ENCODE assay signal across 8 mouse cellular contexts in the genomic region with DNA sequence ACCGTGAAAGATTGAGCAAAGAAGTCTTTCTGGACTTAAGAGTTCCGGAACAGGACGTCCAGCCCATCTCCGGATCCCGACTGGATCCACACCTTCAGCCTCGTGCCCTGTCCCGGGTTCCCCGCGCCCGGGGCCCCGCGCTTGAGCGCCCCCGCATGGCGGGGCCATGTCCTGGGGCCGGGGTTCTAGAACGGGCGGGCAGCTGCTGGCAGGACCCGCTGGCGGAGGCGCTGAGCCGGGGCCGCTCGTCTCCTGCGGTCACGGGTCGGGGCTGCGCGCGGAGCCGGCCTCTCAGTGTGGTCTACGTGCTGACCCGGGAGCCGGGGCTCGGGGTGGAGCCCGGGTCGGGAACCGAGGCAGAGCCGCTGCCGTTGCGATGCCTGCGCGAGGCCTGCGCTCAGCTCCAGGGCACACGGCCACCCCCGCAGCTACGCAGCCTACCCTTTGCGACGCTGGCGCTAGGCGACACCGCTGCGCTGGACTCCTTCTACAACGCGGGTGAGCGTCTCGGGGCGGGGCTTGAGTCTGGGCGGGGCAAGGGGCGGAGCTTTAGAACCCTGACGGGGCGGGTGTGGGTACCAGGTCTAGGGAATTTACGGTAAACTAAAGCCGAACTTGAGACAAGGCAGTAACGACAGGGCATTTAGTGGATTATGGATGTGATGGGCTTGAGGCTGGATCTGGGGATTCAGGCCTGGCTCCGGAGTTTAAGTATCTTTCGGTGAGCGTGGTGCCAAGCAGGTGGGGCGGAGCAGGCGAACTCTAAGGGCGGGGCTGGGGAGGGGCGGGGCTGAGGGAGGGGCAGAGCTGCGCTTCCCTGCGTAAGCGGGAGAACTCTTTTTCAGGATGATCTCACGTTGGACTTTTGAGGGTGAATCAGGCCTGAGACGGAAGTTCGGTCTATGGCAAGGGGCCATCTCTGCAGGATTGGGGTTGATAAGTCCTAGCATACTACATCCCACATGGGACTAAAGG. TPM values are rescaled to one million over a fixed set of nuclear protein-coding genes. Genes with fewer than 3 reads are reported as not detected.
DNase-seq lines count a peak whose midpoint lies in the region; ATAC-seq and TF ChIP-seq lines count a peak whose summit lies in the region.

No protein-coding gene starts in this region.

- in situ Hi-C loops in ES-E14 (cut with MboI; ENCODE audit: low sequenced_read_pairs in 2 of 2, unreplicated experiment in 2 of 2), result no loop called here

- peaks cover 0 to 6% of the 10 kb centered on the region in 2 experiments; a peak in 1 of 4 replicates for H3K4me1 ChIP-seq in ES-E14 (ENCODE audit: control insufficient read depth in 2 of 2, insufficient read depth in 2 of 2, low read length in 2 of 2, poor library complexity in 1 of 2)
- no peaks in the 10 kb centered on the region for H3K4me1 ChIP-seq in forebrain, embryonic 14.5 days (ENCODE audit: control insufficient read depth, insufficient read depth, low read length)
- peaks cover 35% of the 10 kb centered on the region for H3K4me1 ChIP-seq in liver, postnatal 0 days (ENCODE audit: insufficient read depth)
- H3K4me1 ChIP-seq in neural tube, embryonic 13.5 days (replicated peaks), result peaks cover 10% of the 10 kb centered on the region

- ATAC-seq in forebrain, embryonic 14.5 days, result peak; percentile 94
- ATAC-seq in liver, postnatal 0 days, result peak; percentile 79
- ATAC-seq in neural tube, embryonic 13.5 days (ENCODE audit: low read depth), result peak; percentile 89

- peak overlapping the region; percentile 76 for H3K4me2 ChIP-seq in forebrain, embryonic 14.5 days (ENCODE audit: low read length)
- H3K4me2 ChIP-seq in liver, postnatal 0 days (ENCODE audit: low read depth, low read length), result peak overlapping the region; percentile 99
- peak overlapping the region; percentile 79 for H3K4me2 ChIP-seq in neural tube, embryonic 13.5 days

- peaks cover 42% of the 10 kb centered on the region for H3K27me3 ChIP-seq in forebrain, embryonic 14.5 days (replicated peaks; ENCODE audit: control insufficient read depth, insufficient read depth, low read length)
- H3K27me3 ChIP-seq in liver, postnatal 0 days (ENCODE audit: insufficient read depth, low read length), result peaks cover 6% of the 10 kb centered on the region
- peaks cover 62% of the 10 kb centered on the region for H3K27me3 ChIP-seq in neural tube, embryonic 13.5 days

- peak; percentile 35; the same call in 1 of the 2 replicates for TF ChIP-seq CTCF in liver, postnatal 0 days (IDR thresholded peaks at IDR 0.05; ENCODE audit: low read depth)

- no peaks in the 10 kb centered on the region for H3K36me3 ChIP-seq in ES-E14 (ENCODE audit: control insufficient read depth, insufficient read depth, low read length, poor library complexity, severe bottlenecking)
- H3K36me3 ChIP-seq in forebrain, embryonic 14.5 days (ENCODE audit: control insufficient read depth, insufficient read depth, low read length), result no peaks in the 10 kb centered on the region
- H3K36me3 ChIP-seq in liver, postnatal 0 days (replicated peaks; ENCODE audit: insufficient read depth, low read length), result peaks cover 11% of the 10 kb centered on the region; the same call in 1 of the 2 replicates
- no peaks in the 10 kb centered on the region for H3K36me3 ChIP-seq in neural tube, embryonic 13.5 days

- H3K9ac ChIP-seq in ES-E14 (ENCODE audit: insufficient read depth, low read depth, low read length, poor library complexity, severe bottlenecking), result peak overlapping the region; percentile 83
- peak overlapping the region; percentile 59 for H3K9ac ChIP-seq in forebrain, embryonic 14.5 days (ENCODE audit: low read length)
- H3K9ac ChIP-seq in liver, postnatal 0 days (replicated peaks), result peak overlapping the region; percentile 91
- H3K9ac ChIP-seq in neural tube, embryonic 13.5 days, result peak overlapping the region; percentile 68

- DNase-seq in ES-E14 (ENCODE audit: low read depth, low spot score), result peak; percentile 76
- peak; percentile 80 for DNase-seq in cerebellum, adult 11 months
- DNase-seq in forebrain, embryonic 14.5 days (ENCODE audit: low spot score), result peak; percentile 84
- peak; percentile 92 to 93 for DNase-seq in heart, postnatal 14 days
- peak; percentile 88 for DNase-seq in layer of hippocampus, adult 11-12 months (ENCODE audit: low spot score)
- peak; percentile 95 for DNase-seq in liver, postnatal 0 days
- peak; percentile 78 for DNase-seq in telencephalon, adult 2 months (ENCODE audit: low read depth, low spot score)

- WGBS in forebrain, embryonic 14.5 days, result under 1% methylated on average over 77 of the region's 78 CpGs
- WGBS in liver, postnatal 0 days (ENCODE audit: insufficient replicate concordance), result under 1% methylated on average over 73 of the region's 78 CpGs
- WGBS in neural tube, embryonic 13.5 days, result under 1% methylated on average over 78 of the region's 78 CpGs

- no peaks in the 10 kb centered on the region for H3K9me3 ChIP-seq in ES-E14 (ENCODE audit: control insufficient read depth, insufficient read depth, low read depth, low read length)
- no peaks in the 10 kb centered on the region for H3K9me3 ChIP-seq in forebrain, embryonic 14.5 days (replicated peaks; ENCODE audit: control insufficient read depth, low read length)
- H3K9me3 ChIP-seq in liver, postnatal 0 days (ENCODE audit: low read length), result no peaks in the 10 kb centered on the region
- H3K9me3 ChIP-seq in neural tube, embryonic 13.5 days, result no peaks in the 10 kb centered on the region

- TF ChIP-seq EP300 in liver, postnatal 0 days (IDR thresholded peaks at IDR 0.05; ENCODE audit: low read depth), result no peak

- H3K4me3 ChIP-seq in ES-E14 (ENCODE audit: insufficient read depth in 1 of 2, low read depth in 1 of 2, low read length in 2 of 2, poor library complexity in 1 of 2, severe bottlenecking in 1 of 2), result peak overlapping the region; percentile 79 to 85
- peak overlapping the region; percentile 46 for H3K4me3 ChIP-seq in forebrain, embryonic 14.5 days (ENCODE audit: low read depth, low read length)
- peak overlapping the region; percentile 81 for H3K4me3 ChIP-seq in liver, postnatal 0 days (ENCODE audit: low read depth, low read length)
- peak overlapping the region; percentile 53 for H3K4me3 ChIP-seq in neural tube, embryonic 13.5 days

- intact Hi-C loops in heart, postnatal 14 days (cut with DNase I), result no loop called here

- H3K27ac ChIP-seq in ES-E14 (ENCODE audit: insufficient read depth, low read depth, low read length, poor library complexity, severe bottlenecking), result no peak overlapping the region
- H3K27ac ChIP-seq in forebrain, embryonic 14.5 days (ENCODE audit: low read depth, low read length), result no peak overlapping the region
- peak overlapping the region; percentile 99 for H3K27ac ChIP-seq in liver, postnatal 0 days (ENCODE audit: low read depth)
- H3K27ac ChIP-seq in neural tube, embryonic 13.5 days (replicated peaks), result no peak overlapping the region

TF ChIP-seq in ES-E14, 5 proteins besides CTCF, POLR2A, EP300 and RAD21:
- TF ChIP-seq ZNF384 (IDR thresholded peaks at IDR 0.05; ENCODE audit: low read depth, low read length), result no peak
- no peak for TF ChIP-seq CHD2 (IDR thresholded peaks at IDR 0.05; ENCODE audit: low read depth, low read length)
- no peak for TF ChIP-seq ZC3H11A (IDR thresholded peaks at IDR 0.05; ENCODE audit: borderline replicate concordance, low read depth, low read length)
- TF ChIP-seq MAFK (IDR thresholded peaks at IDR 0.05; ENCODE audit: insufficient read depth, low read depth, low read length), result no peak
- TF ChIP-seq HCFC1 (IDR thresholded peaks at IDR 0.05; ENCODE audit: borderline replicate concordance, insufficient read depth, low read length), result 0 out of 2 replicates have a peak, but pooled peaks have one; percentile 46

RNA-seq across cellular contexts. Expression of a gene that starts 0.6 kb away (rescaled TPM):
- total RNA-seq in ES-E14 (2012; rRNA removed), result 2.7 and 4.3 TPM in 2 replicates
- polyA plus RNA-seq in forebrain, embryonic 14.5 days (2014; fragmentation: Nextera tagmentation; extraction: Ambion mirVana), result 1.1 and 1.7 TPM in 2 replicates
- 10 to 100 TPM; 22.4 to 22.5 TPM for total RNA-seq in heart, postnatal 14 days (2021)
- polyA plus RNA-seq in liver, postnatal 0 days (2015; fragmentation: Nextera tagmentation; extraction: Ambion mirVana), result 1.2 and 1.3 TPM in 2 replicates
- polyA plus RNA-seq in neural tube, embryonic 13.5 days (2015; fragmentation: Nextera tagmentation; extraction: Ambion mirVana), result 1.9 and 2.7 TPM in 2 replicates

RNA-seq across cellular contexts. Expression of a gene that starts 21.7 kb away (rescaled TPM):
- total RNA-seq in ES-E14 (2012; rRNA removed), result 2.0 and 4.4 TPM in 2 replicates
- polyA plus RNA-seq in forebrain, embryonic 14.5 days (2014; fragmentation: Nextera tagmentation; extraction: Ambion mirVana), result 0.32 and 0.54 TPM in 2 replicates
- 1 to 10 TPM in 1 of 2 experiments, under 1 TPM in 1; 0.84 to 2.4 TPM for total RNA-seq in heart, postnatal 14 days (2021)
- 1.0 and 1.3 TPM in 2 replicates for polyA plus RNA-seq in liver, postnatal 0 days (2015; fragmentation: Nextera tagmentation; extraction: Ambion mirVana)
- 0.25 and 0.28 TPM in 2 replicates for polyA plus RNA-seq in neural tube, embryonic 13.5 days (2015; fragmentation: Nextera tagmentation; extraction: Ambion mirVana)

RNA-seq across cellular contexts. Expression of a gene that starts 28.9 kb away (rescaled TPM):
- total RNA-seq in ES-E14 (2012; rRNA removed), result 0.85 and 1.5 TPM in 2 replicates
- 0.62 and 1.1 TPM in 2 replicates for polyA plus RNA-seq in forebrain, embryonic 14.5 days (2014; fragmentation: Nextera tagmentation; extraction: Ambion mirVana)
- total RNA-seq in heart, postnatal 14 days (2021), result under 1 TPM in 1 of 2 experiments, not detected in 1; 0.22 TPM
- not detected in 2 replicates for polyA plus RNA-seq in liver, postnatal 0 days (2015; fragmentation: Nextera tagmentation; extraction: Ambion mirVana)
- polyA plus RNA-seq in neural tube, embryonic 13.5 days (2015; fragmentation: Nextera tagmentation; extraction: Ambion mirVana), result 0.77 and 1.1 TPM in 2 replicates

RNA-seq across cellular contexts. Expression of a gene that starts 29.3 kb away (rescaled TPM):
- 2.2 and 5.7 TPM in 2 replicates for total RNA-seq in ES-E14 (2012; rRNA removed)
- polyA plus RNA-seq in forebrain, embryonic 14.5 days (2014; fragmentation: Nextera tagmentation; extraction: Ambion mirVana), result 0.43 and 1.4 TPM in 2 replicates
- not detected for total RNA-seq in heart, postnatal 14 days (2021)
- 0.25 and 0.39 TPM in 2 replicates for polyA plus RNA-seq in liver, postnatal 0 days (2015; fragmentation: Nextera tagmentation; extraction: Ambion mirVana)
- 1.1 and 1.6 TPM in 2 replicates for polyA plus RNA-seq in neural tube, embryonic 13.5 days (2015; fragmentation: Nextera tagmentation; extraction: Ambion mirVana)

RNA-seq across cellular contexts. Expression of a gene that starts 36.4 kb away (rescaled TPM):
- 73.3 and 89.4 TPM in 2 replicates for total RNA-seq in ES-E14 (2012; rRNA removed)
- 125 and 131 TPM in 2 replicates for polyA plus RNA-seq in forebrain, embryonic 14.5 days (2014; fragmentation: Nextera tagmentation; extraction: Ambion mirVana)
- 10 to 100 TPM; 25.1 to 27.0 TPM for total RNA-seq in heart, postnatal 14 days (2021)
- polyA plus RNA-seq in liver, postnatal 0 days (2015; fragmentation: Nextera tagmentation; extraction: Ambion mirVana), result 29.6 and 30.8 TPM in 2 replicates
- polyA plus RNA-seq in neural tube, embryonic 13.5 days (2015; fragmentation: Nextera tagmentation; extraction: Ambion mirVana), result 98.0 and 104 TPM in 2 replicates
